Mouse (Mus musculus): ENCODE results near the gene Cdc42ep2.

GRCm38 (mm10) chr19:5956685-5957084 is 32.1 kb upstream of the Cdc42ep2 start:
- TF ChIP-seq POLR2A (IDR thresholded peaks at IDR 0.05; ENCODE audit: insufficient read length, low read depth) = no peak
- no peak for TF ChIP-seq TCF12 (IDR thresholded peaks at IDR 0.05; ENCODE audit: insufficient read depth, poor library complexity, severe bottlenecking)
- no peak for TF ChIP-seq MYOG (IDR thresholded peaks at IDR 0.05; ENCODE audit: control insufficient read depth in 1 of 3, insufficient read depth in 1 of 3, insufficient read length in 2 of 3, low read depth in 2 of 3)
- TF ChIP-seq MAX (IDR thresholded peaks at IDR 0.05; ENCODE audit: low read depth) = no peak
- TF ChIP-seq REST (IDR thresholded peaks at IDR 0.05; ENCODE audit: insufficient read depth, insufficient read length) = no peak
- TF ChIP-seq POLR2AphosphoS2 (IDR thresholded peaks at IDR 0.05; ENCODE audit: insufficient read length, low read depth) = no peak
